Mouse (Mus musculus) liver, postnatal 0 days (tissue): ENCODE data around the gene Nlgn2.

Experiments
- CTCF ChIP-seq: sonication (generic); IDR thresholded peaks from 2 replicates; pipeline ENCODE4 v1.5.1; 2016; ENCODE audit warnings: antibody characterized with exemption, low read depth
- EP300 ChIP-seq: IDR thresholded peaks from 2 replicates; pipeline ENCODE4 v1.6.1; 2016; ENCODE audit warnings: antibody characterized with exemption, low read depth, mild to moderate bottlenecking

GRCm38 (mm10) chr11:69838714-69839104 lies 1.1 kb upstream of the Nlgn2 start:
- no peak for TF ChIP-seq CTCF
- no peak for TF ChIP-seq EP300
